Mouse (Mus musculus): ENCODE results near the gene Cdc20. TPM values are rescaled to one million over a fixed set of nuclear protein-coding genes. Genes with fewer than 3 reads are reported as not detected.

Cdc20 gene
- total RNA-seq, 2 experiments from 2014 or later = 68.2 to 73.1 TPM

DNA sequence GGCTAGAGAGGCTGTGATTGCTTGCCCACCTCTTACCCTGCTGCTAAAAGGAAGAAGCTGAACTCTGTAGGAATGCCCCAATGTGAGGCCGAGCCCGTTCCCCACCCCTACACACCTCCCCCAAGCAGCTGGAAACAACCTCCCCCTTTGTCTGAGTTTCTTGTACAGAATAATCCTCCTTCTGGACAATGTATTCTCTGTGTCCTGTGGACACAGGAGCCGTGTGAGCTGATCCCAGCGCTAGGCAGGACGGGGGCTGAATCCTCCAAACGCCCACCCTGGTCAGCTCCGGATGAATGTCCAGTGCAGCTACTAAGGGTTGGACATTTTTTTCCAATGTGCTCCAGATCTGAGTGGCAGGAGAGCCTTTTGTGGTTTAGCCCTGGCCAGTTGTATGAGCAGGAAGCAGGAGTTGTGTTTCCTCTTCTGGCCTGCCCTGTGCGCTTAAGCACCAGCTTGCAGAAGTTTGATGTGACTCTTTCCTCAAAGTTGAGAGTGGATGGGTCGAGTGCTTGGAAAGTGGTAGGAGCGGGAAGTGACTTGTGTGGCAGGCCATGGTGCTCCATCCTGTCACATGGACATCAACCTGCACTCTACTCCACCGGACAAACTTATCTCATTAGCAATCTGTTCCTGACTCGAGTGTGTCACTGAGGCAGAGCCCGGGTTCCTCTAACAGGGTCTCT is 19.9 kb downstream of the Cdc20 start:
- DNase-seq = no peak

DNA sequence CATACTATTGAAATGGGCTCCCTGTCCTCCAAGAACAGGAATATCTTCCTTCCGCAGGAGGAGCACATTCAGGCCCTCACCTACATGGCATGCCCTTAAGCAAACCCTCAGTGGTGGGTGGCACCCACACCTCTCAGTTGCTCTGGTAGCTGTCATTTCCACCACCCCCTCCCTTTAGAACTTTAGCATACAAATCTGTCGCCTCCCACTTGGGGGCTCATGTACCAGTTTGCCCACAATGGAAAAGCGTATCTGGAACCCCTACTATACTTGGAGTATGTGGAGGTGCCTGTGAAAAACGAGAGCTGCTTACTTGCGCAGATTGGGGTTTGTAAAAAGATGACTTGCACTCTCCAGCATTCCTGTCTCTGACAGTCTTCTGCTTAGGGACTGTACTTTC is 20.8 kb downstream of the Cdc20 start:
- no peak for DNase-seq

DNA sequence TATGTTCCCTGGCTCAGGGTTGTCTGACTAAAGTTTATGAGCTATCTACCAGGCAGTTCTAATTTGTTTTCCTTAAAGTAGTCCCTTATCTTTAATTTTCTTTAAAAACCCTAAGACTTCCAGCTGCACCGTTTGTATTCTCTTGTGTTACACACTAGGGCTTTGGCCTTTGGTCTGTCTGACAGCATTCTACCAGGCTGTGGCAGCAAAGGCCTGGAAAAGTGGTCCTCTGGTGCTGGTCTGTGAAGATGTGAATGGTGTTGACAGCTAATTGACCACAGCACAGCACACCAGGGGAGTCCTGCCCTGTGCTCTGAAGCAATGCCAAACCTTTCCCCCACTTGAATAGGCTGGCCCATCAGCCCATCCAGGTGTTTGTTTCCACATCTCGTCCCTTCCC is 21.4 kb downstream of the Cdc20 start:
- no peak for DNase-seq

DNA sequence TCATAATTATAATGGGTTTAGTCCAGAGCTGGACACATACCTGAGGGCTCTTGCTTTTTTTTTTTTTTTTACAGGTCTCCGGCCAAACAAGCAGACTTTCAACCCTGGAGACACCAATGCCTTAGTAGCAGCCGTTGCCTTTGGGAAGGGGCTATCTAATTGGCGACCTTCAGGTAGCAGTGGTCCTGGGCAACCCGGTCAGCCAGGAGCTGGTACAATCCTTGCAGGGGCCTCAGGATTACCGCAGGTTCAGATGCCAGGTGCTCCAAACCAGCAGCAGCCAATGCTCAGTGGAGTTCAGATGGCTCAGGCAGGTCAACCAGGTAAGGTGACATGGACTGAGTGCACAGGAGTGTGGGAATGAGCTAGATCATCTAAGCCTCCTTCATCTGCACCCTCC is 23.6 kb downstream of the Cdc20 start:
- DNase-seq = no peak

DNA sequence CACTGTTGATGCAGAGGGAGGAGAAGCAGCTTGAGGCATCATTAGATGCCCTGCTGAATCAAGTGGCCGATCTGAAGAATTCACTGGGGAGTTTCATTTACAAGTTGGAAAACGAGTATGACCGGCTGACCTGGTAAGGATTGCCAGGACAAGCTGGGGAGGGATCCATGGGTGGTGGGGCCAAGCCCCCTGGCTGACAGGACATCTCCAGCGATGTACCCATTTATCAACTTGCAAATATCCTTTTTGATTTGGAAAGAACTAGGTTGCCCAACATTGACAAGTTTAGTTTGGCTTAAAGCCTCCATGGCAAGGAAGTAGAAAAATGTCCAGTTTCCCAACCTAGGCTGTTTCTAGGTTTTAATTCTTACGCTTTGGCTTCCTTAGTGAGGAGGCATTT is 26.3 kb downstream of the Cdc20 start:
- no peak for DNase-seq

DNA sequence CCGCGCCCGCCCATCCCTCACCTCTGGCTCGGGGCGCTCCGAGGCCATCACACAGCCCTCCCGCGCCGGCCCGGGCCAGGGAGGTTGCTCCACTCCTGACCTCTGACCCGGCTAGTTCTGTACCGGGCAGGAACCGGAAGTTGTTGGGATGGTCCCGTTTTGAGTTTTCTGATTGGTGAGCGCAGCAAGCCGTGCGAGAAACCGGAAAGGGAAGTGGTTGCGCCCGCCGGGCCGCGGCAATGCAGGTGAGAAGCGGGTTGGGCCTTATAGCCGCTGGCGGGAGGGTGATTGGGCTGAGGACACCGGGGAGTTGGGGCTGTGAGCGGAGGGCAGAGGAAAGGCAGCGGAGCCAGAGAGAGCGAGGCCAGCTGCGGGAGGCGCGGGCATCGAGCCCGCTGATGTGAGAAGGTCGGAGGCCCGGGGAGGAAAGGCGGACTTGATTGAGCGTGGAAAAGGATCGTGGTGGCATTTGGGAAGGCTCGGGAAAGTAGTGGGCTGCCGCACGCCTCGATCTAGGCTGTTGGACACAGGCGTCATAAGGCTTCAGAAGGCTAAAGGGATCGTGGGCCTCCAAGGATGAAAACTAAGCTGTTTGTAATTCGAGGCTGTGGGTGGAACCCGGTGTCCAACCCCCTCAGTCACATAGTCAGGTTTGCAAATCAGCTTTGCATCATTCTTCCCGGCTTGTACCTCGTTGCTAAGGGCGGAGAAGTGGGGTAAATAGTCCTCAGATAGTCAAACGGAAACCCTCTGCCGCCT is 27.8 kb downstream of the Cdc20 start, which contains the start of the genes Szt2 and Med8:
Gene Szt2 (minus strand): TSS at position 132 of the 759 bp plus-strand sequence.
Gene Med8 (plus strand): TSS at position 196 of the 759 bp plus-strand sequence.
- peak; percentile 91 for DNase-seq

DNA sequence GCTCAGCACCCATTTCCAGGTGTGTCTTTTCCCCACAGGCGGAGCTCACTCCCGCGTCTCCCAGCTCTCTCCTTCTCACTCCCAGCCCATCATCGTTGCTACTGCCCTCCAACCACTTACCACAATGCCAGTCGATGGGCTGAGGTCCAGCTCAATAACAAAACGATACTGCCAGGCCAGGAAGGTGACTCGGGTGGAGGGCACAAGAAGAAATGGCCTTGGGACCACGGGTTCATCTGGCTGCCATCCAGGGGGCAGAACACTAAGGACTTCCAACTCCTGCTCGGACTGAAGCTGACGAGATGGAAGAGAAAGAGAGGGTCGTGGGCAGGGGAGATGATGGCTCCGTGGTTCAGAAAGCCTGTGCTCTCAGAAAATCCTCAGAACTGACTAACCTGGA is 34.5 kb downstream of the Cdc20 start:
- no peak for DNase-seq

DNA sequence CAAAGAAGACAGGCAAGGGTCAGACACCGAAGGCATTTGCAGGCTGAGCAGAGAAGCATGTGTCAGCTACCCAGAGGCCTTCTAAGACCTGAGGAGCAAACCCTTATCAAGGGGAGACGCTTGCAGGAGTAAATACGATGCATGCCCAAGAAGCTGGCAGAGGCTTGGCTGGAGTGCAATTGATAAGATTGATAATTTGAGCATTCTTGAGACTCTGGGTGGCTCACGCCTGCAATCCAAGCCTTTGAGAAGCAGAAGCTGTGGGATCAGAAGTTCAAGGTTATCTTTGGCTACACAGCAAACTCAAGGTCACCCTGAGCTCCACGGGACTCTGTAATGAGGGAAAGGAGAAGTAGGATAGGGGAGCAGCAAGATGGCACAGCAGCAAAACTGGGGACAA is 35.2 kb downstream of the Cdc20 start:
- DNase-seq = no peak

DNA sequence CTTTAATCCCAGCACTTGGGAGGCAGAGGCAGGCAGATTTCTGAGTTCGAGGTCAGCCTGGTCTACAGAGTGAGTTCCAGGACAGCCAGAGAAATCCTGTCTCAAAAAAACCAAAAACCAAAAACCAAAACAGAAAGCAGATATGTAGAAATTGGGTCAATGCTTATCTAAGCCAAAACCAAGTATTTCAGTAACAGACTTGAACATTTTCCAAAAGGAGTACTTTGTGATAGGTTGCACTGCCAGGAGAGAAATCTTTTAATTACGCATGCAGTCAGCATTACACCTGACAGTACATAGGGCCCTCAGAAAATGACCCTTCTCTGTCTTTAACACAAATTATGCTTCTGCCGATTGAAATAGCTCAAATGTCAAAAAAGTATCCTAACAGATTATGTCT is 35.7 kb downstream of the Cdc20 start:
- DNase-seq = no peak

DNA sequence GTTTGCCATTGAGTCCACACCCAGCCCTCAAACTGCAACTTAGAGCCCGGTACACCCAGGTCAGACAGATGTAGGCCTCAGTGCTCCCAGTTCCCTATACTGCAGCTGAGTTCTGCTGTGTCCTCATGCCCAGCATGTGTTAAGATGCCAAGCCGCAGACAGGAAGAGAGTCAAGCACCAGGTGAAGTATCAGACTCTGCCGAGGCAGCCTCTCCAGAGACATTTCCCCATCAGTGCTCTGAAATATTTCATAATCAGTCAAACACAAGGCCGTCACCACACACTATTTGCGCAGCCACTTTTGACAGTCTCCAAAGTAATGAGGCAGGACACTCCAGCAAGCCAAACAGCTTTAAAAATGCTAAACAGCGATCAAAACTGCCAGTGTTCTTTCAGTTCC is 38.8 kb downstream of the Cdc20 start:
- no peak for DNase-seq

DNA sequence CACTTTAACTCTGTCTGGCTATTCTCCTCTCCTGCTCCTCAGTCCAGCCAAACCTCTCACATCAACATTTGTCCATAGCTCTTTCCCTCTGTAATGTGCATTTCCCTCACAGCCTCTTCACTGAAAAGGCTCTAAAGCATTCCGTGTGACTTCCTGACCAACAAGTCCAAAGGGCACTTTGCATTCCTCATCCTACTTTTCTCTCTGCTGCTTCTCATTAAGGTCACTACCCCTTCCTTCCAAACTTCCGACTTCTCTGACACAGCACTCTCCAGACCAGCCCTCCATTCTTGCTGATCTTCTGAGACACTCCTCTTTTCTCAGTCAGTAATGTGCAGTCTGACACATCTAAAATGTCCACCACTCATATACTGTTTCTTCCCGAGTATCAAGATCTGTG is 40.7 kb downstream of the Cdc20 start:
- DNase-seq = no peak

DNA sequence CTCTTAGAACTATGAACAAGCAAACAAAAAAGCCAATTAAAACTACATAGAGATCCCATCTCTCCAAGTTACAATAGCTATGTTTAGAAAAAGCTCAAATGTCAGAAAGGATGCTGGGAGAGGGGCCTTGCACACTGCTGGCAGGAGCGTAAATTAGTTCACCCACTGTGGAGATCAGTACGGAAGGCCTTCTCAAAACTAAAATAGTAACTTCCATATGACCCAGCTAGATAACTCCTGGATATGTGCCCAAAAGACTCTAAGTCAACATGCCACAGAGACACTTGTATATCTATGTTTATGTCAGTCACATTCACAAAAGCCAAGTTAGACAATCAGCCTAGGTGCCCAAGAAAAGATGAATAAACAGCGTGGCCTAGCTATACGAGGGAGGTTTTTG is 41.9 kb downstream of the Cdc20 start:
- no peak for DNase-seq

DNA sequence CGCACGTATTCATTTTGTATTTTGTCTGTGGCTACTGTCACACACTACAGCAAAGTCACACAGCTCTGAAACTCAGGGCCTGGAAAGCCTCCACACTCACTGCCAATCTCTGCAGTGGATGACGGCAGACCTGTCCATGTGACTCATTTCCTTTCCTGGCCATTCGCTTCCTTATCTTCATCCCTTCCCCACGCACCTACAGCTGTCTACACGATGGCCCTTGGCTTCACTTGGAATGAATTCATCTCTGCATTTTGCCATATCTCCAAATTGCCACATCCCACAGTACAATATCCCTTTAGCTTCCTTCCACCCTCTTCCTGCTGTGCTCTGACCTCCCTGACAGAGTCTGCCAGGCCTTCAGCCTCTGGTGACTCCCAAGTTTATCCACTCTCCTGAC is 42.6 kb downstream of the Cdc20 start:
- peak; percentile 63 for DNase-seq

DNA sequence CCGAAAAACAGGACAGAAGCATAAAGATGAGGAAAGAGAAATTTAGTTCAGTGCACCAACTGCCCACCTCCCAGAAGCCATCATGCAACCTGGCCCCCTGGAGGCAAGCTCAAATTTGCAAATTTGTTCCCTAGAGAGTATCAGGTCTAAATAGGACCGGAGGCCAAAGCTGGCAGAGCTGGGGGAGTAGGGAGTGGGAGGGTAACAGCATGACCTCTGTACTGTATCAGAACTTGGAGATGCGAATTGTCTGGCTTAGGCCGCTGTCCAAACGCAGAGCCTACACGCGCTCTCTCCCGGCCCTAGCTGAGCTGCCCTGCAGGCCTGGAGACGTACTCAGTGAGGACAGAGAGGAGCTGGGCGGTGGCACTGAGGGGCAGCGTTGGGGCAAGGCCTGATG is 47.0 kb downstream of the Cdc20 start:
- no peak for DNase-seq

DNA sequence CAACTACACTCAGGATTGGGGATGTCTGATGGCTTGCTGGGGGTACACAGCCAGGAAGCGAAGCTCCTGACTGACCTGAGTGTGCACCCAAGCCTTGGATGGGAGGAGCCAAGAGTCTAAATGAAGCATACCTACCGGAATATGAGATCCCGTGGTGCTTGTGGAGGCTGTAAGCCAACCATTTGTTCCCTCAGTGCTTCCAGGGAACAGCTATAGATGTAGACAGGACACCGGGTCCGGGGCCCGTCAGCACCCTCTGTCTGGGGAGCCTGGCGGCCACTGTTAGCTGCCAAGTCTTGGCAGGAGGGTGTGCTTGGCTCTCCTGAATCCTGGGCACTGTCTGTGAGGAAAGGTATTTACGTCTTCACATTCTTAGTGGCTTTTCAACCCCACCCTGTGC is 49.8 kb downstream of the Cdc20 start:
- peak; percentile 4 for DNase-seq

DNA sequence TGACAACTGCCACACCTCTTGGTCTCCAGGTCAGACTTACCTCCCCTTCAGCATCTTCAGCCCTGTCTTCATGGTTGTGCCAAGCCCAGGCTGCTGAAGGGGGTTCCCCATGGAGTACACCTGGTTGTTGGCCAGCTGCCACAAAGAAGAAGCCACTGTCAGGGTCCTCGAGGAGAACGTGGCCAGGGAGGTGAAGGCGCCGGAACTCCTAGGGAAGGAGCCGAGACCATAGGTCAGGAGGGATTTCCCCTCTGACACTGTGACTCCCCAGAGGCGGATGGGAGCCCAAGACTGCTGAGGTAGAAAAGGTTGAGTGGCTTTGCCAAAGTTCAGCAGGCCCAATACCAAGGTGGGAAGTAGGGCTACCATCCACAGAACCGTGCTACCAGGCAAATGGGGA is 53.9 kb downstream of the Cdc20 start:
- DNase-seq = no peak

Other genes starting within 250 kb of the Cdc20 start
- 10 to 100 TPM; 39.4 to 40.7 TPM for gene Ptprf, start 145.9 kb downstream of the Cdc20 start, total RNA-seq (2021)
- gene Szt2, start 28.1 kb downstream of the Cdc20 start, total RNA-seq (2021) = 10 to 100 TPM; 17.1 to 17.7 TPM
- 10 to 100 TPM; 60.2 to 60.5 TPM for gene Med8, start 28.0 kb downstream of the Cdc20 start, total RNA-seq (2021)
- gene Elovl1, start 9.3 kb downstream of the Cdc20 start, total RNA-seq (2021) = 10 to 100 TPM; 38.0 to 44.4 TPM
- under 1 TPM in 1 of 2 experiments, not detected in 1; 0.14 TPM for gene Mpl, start 20.2 kb upstream of the Cdc20 start, total RNA-seq (2021)
- 10 to 100 TPM; 86.2 to 88.9 TPM for gene Tie1, start 52.7 kb upstream of the Cdc20 start, total RNA-seq (2021)
- gene 2610528J11Rik, start 89.6 kb upstream of the Cdc20 start, total RNA-seq (2021) = not detected
- gene Tmem125, start 106.7 kb upstream of the Cdc20 start, total RNA-seq (2021) = under 1 TPM; 0.24 to 0.32 TPM
- gene Cfap57, start 183.4 kb upstream of the Cdc20 start, total RNA-seq (2021) = under 1 TPM in 1 of 2 experiments, not detected in 1; 0.18 TPM
- gene Ebna1bp2, start 183.4 kb upstream of the Cdc20 start, total RNA-seq (2021) = 10 to 100 TPM; 43.0 to 51.1 TPM
- gene Olfr62, start 221.6 kb upstream of the Cdc20 start, total RNA-seq (2021) = not detected